Mouse (Mus musculus) heart, adult 2 months (tissue): ENCODE measurements at regions not wholly inside any gene's neighbourhood (a gene's known extent, or its start where the extent isn't known, plus 50 kb on each side); places are given as distances from the start of the nearest gene placed in this dataset.

Experiments
- CTCF ChIP-seq: fragments of 200-600 bp; IDR thresholded peaks from 2 replicates; pipeline ENCODE4 v1.8.1; 2022; ENCODE audit warnings: antibody characterized with exemption, mild to moderate bottlenecking, moderate library complexity
- EP300 ChIP-seq: fragments of 200-500 bp; IDR thresholded peaks from 2 replicates; pipeline ENCODE4 v1.6.1; 2011; ENCODE audit warnings: low read depth, low read length, control low read depth; ENCODE audit not compliant: insufficient read depth
- POLR2A ChIP-seq: fragments of 200-500 bp; IDR thresholded peaks from 2 replicates; pipeline ENCODE4 v1.6.1; 2011; ENCODE audit warnings: mild to moderate bottlenecking, low read depth, low read length, control low read depth; ENCODE audit not compliant: insufficient read depth

DNA sequence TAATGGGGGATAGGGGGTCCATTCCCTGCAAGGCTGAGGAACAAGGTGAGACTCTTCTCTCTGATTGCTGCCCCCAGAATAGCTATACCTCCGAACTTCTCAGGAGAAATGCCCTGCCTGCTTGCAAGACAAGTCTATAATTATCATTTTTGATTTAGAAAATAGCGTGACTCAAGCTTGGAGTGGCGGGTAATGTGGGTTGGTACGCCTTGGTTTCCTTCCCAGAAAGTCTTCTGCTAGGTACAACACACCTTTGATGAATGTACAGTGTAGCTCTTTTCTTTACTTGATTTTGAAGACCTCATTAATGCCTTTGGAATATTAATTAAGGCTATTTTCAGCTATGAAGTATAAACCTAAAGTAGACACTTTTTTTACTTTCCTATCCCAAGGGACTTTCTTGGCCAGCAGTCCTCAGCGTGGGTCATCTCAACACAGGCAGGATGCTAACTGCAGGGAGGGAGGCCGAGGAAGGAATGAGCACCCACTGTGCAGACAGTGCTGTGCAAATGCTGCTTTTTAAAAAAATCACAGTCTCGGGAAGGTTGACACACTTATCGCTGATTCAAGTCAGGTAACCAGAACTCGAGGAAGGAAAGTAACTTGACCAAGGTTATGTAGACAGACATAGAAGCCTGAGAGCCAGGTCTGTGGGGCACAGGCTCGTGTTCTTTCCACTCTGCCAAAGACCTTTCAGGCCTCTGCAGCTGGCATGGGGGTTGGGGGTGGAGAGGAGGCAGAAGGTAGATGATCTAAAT is 2034.8 kb upstream of the Lrrc6 start:
- TF ChIP-seq CTCF, result no peak
- TF ChIP-seq EP300, result no peak
- TF ChIP-seq POLR2A, result no peak
